Mouse (Mus musculus): Measurements from ENCODE around the gene Mgam.
"Not testable (repeated sequence)": the region's sequence is repeated elsewhere in the genome, so short reads cannot be mapped to it uniquely, and the experiment has no call there.

The Mgam gene

DNA sequence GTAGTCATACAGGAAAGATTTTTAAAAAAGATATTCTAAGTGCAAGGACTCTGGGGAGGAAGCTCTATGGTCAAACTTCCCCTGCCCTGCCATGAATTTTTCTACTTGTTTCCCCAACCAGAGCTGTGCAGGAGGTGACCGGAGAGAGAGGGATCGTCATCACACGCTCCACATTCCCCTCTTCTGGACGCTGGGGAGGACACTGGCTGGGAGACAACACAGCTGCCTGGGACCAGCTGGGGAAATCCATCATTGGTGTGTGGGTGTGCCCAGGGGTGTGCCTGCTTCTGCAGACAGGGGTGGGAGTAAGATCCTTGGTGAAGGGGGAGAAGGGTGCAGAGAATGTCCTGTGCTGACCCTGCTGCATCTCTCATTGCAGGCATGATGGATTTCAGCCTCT lies 99.9 kb downstream of the Mgam start:
- DNase-seq (ENCODE audit: low spot score): not testable (repeated sequence)

DNA sequence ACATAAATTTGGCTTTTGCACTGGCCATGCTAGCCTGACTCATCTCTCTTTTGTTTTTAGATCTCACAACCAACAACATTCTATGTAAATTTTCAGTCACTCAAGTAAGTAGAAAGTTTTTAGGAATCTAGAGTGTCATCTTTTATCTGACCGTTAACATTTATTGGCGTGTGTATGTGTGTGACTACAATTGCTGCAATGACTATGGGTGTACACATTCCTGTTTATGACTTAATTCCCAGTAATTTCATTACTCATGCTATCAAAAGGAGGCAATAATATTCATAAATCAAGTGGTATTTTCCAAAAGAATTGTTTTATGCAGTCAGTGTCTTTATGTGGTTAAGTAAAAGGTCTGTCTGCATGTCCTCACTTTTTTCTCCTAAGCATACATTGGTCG lies 110.9 kb downstream of the Mgam start:
- no peak for DNase-seq (ENCODE audit: low spot score)

DNA sequence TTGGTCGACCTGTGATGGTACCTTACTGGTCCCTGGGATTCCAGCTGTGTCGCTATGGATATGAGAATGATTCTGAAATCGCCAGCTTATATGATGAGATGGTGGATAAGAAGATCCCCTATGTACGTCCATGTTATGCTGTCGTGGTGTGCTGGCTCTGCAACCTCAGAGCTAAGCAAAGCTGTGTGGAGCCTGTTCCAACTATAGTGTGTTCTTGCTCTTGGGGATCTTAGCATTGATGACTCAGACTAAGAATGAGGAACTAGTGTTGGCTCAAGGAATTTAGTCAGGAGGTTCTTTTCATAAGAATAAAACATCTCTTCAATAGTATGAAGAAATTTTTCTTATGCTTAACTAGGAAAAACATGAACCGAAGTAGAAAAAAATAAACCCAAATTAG lies 120.4 kb downstream of the Mgam start:
- DNase-seq (ENCODE audit: low spot score): not testable (repeated sequence)

DNA sequence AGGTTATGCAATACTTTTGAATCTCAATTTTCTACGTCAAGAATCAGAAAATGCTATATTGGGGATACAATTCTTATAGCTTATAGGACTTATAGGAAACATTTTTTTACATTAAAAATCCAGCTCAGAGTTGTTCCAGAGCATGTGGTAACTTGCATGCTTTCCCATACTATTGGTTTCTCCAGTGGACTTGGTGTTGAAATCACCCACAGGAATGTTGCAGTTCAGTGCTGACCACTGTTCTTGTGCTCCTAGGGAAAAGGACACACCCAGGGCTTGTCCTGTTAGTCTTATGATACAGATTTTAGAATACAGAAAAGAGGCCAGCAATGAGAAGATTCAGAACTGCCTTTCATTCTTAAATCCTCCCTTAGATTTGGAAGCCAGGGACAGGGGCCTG lies 127.3 kb downstream of the Mgam start:
- no peak for DNase-seq (ENCODE audit: low spot score)

DNA sequence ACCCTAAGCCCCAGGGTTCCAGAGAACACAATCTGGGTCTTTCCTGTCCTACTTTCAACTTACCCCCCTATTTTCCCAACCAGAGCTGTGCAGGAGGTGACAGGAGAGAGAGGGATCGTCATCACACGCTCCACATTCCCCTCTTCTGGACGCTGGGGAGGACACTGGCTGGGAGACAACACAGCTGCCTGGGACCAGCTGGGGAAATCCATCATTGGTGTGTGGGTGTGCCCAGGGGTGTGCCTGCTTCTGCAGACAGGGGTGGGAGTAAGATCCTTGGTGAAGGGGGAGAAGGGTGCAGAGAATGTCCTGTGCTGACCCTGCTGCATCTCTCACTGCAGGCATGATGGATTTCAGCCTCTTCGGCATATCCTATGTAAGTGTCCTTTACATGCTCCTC lies 128.7 kb downstream of the Mgam start:
- not testable (repeated sequence) for DNase-seq (ENCODE audit: low spot score)

DNA sequence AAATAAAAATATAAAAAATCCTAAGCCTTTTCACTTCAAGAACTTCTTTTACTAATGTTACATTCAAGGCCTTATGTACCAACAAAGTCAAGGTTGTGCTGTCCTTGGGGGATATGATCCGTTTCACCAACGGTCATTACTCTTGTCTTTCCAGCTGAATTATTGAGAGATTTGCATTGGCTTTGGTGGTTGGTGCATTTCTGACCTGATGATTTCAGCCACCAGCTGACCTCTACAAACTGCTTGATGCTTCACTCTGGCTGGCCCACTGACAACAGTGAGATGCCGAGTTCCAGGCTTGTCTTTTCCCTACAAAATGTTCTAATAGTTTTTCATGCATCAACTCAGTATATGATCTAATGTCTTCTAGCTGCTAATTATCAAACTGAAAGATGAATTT lies 146.0 kb downstream of the Mgam start:
- no peak for DNase-seq (ENCODE audit: low spot score)

DNA sequence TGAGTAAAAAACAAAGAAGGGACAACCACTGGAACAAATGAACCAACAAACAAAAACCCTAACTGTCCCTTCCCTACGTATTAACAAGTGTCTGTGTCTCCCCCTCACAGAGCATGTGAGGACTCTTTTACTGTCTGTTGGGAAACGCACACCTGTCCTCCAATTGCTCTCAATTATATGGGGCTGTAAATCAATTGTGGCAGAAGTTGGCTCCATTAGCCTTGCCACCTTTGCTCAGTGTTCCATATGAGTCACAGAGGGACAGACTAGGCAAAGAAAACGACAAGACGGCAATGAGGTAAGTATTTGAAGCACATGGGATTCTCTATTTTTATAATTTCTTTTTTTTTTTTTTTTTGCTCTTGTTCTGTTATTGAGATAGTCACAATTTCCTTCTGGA lies 149.8 kb downstream of the Mgam start:
- no peak for DNase-seq (ENCODE audit: low spot score)

DNA sequence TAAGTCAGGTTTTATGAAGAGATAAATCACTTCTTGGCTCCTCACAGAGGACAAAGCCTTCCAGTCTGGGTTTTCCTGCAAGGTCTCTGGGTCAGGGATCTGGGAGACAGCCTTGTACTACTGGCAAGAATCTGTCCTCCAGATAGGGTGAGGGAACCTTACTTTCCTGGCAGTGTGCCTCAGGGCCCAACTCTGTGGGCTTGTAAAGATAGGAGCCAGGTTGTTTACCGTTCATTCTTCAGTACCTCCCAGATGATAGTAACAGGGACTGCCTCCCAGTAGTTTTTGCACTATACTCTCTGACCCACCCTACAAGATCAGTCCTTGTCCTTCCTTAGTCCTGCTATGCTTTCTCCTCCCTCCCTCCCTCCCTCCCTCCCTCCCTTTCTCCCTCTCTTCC lies 155.0 kb downstream of the Mgam start:
- no peak for DNase-seq (ENCODE audit: low spot score)

DNA sequence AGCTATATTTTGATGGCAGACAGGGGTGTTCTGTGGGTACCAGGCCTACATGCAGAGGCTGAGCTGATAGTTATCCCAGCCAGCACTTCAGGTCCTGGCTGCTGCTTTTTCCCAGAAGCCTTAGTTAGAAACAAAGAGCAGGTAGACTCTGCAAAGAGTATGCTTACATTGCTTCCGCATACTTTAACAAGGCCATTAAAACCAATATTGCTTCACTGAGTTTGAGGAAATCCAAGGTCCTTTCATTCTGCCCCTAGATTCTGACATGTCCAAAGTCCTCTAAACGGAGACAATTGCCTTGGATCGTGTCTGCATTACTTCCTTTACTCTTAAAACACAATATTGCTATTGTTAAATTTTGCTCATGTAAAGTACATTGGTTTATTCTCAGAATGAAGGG lies 155.7 kb downstream of the Mgam start:
- no peak for DNase-seq (ENCODE audit: low spot score)

DNA sequence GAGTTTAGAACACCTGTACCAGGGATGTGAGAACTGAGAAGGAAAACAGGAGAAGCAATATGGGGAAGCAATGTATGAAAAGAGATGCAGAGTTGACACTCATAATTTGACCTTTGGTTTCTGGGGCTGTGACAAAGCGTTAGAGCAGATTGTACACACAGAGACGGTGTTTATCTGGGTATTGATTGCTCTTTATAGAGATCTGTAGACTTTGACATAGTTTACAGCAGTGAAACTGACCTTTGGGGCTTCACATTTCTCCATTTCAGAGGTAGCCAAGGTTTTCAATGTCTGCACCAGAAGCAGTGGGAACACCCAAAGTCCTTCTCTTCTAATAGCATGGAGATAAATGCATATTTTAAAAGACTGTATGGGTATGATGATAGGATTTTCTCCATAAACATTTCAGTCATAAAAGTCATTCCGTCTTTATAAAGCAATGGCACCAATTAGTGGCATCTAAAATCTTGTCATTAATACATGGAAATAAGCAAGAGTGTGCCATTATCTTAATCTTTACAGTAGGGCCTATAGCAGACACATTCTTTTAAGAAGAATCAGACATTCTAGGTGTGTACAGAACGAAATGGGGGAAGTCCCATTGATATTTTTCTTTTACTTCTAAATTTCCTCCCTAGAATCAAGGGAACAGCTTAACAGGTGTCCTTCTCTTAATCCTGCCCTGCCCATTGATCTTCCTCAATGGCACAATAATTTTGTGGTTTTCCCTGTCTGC lies 166.6 kb downstream of the Mgam start:
- no peak for DNase-seq (ENCODE audit: low spot score)

DNA sequence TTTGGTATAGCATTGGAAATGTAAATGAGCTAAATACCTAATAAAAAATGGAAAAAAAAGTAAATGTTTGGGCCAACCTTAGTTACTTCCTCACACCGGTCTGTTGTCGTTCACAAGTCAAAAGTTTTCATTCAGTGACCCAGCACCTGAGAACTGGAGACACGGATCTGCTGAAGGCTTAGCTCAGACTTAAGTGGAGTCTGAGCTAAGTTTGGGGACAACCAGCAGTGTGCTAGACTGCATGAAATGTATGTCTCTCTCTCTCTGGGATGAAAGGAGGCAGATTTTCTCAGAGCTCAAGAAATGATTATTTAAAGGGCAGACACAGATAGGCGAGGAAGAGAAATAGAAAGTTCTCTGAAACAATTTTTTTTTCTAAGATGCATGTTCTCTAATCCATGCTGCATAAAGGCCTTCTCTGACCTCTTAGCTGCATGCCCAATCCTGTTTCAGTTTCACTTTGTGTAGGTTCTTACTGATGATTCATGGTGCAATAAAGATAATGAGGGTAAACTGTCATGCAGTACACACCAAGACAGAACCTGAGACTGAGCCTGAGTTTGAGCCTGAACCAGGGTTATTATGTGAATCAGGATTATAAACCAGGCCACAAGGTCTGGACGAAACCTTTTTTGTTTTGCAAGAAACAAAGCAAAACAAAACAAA lies 189.7 kb downstream of the Mgam start:
- DNase-seq (ENCODE audit: low spot score): no peak

Measured in lung, postnatal 25 days (tissue).